Mouse (Mus musculus): ENCODE data around the gene Ctc1.

The Ctc1 gene

GRCm38 (mm10) chr11:69050748-69051147 lies 35.0 kb downstream of the Ctc1 start:
- in situ Hi-C loops (cut with MboI) = no loop called here

- in situ Hi-C loops (cut with MboI) = no loop called here
Observed at GRCm38 (mm10) chr11:69051771-69052170, 36.1 kb downstream of the Ctc1 start.

- in situ Hi-C loops (cut with MboI) = no loop called here
Observed at GRCm38 (mm10) chr11:69052824-69053421, 37.2 kb downstream of the Ctc1 start.

GRCm38 (mm10) chr11:69053848-69054247 lies 38.1 kb downstream of the Ctc1 start:
- in situ Hi-C loops (cut with MboI) = no loop called here

- in situ Hi-C loops (cut with MboI) = no loop called here
Observed at GRCm38 (mm10) chr11:69058265-69058664, 42.6 kb downstream of the Ctc1 start.

GRCm38 (mm10) chr11:69058729-69059356 lies 43.1 kb downstream of the Ctc1 start:
- in situ Hi-C loops (cut with MboI) = no loop called here

GRCm38 (mm10) chr11:69059357-69059974 lies 43.8 kb downstream of the Ctc1 start, which contains the start of gene Borcs6:
Gene Borcs6 (plus strand): TSS chr11:69059717.
- in situ Hi-C loops (cut with MboI) = no loop called here

GRCm38 (mm10) chr11:69059975-69060411 lies 44.3 kb downstream of the Ctc1 start:
- in situ Hi-C loops (cut with MboI) = loop anchor here (5.0 kb wide), 1 partner anchor 62 kb away; the partner anchor contains the start of genes 9130213A22Rik and Hes7

GRCm38 (mm10) chr11:69060448-69061254 lies 44.9 kb downstream of the Ctc1 start:
- in situ Hi-C loops (cut with MboI) = loop anchor here (5.0 kb wide), 1 partner anchor 62 kb away; the partner anchor contains the start of genes 9130213A22Rik and Hes7

- in situ Hi-C loops (cut with MboI) = loop anchor here (5.0 kb wide), 1 partner anchor 61 kb away; the partner anchor contains the start of genes 9130213A22Rik and Hes7
Observed at GRCm38 (mm10) chr11:69061255-69061912, 45.7 kb downstream of the Ctc1 start.

- in situ Hi-C loops (cut with MboI) = loop anchor here (5.0 kb wide), 1 partner anchor 60 kb away; the partner anchor contains the start of genes 9130213A22Rik and Hes7
Observed at GRCm38 (mm10) chr11:69062194-69062760, 46.6 kb downstream of the Ctc1 start.

GRCm38 (mm10) chr11:69062761-69063224 lies 47.1 kb downstream of the Ctc1 start:
- in situ Hi-C loops (cut with MboI) = loop anchor here (5.0 kb wide), 1 partner anchor 60 kb away; the partner anchor contains the start of genes 9130213A22Rik and Hes7

- in situ Hi-C loops (cut with MboI) = loop anchor here (5.0 kb wide), 1 partner anchor 59 kb away; the partner anchor contains the start of genes 9130213A22Rik and Hes7
Observed at GRCm38 (mm10) chr11:69063413-69064201, 47.9 kb downstream of the Ctc1 start.

GRCm38 (mm10) chr11:69064259-69065133 lies 48.8 kb downstream of the Ctc1 start:
- in situ Hi-C loops (cut with MboI) = loop anchor here (5.0 kb wide), 1 partner anchor 58 kb away; the partner anchor contains the start of genes 9130213A22Rik and Hes7

GRCm38 (mm10) chr11:69065394-69065925 lies 49.7 kb downstream of the Ctc1 start:
- in situ Hi-C loops (cut with MboI) = no loop called here

GRCm38 (mm10) chr11:69066163-69066861 lies 50.6 kb downstream of the Ctc1 start:
- in situ Hi-C loops (cut with MboI) = no loop called here

GRCm38 (mm10) chr11:69066956-69067355 lies 51.2 kb downstream of the Ctc1 start:
- in situ Hi-C loops (cut with MboI) = no loop called here

- in situ Hi-C loops (cut with MboI) = no loop called here
Observed at GRCm38 (mm10) chr11:69067601-69068000, 51.9 kb downstream of the Ctc1 start.

Measured in mature B cell (primary cell).